Mouse (Mus musculus): ENCODE measurements around the gene Rps19bp1.

The Rps19bp1 gene

DNA sequence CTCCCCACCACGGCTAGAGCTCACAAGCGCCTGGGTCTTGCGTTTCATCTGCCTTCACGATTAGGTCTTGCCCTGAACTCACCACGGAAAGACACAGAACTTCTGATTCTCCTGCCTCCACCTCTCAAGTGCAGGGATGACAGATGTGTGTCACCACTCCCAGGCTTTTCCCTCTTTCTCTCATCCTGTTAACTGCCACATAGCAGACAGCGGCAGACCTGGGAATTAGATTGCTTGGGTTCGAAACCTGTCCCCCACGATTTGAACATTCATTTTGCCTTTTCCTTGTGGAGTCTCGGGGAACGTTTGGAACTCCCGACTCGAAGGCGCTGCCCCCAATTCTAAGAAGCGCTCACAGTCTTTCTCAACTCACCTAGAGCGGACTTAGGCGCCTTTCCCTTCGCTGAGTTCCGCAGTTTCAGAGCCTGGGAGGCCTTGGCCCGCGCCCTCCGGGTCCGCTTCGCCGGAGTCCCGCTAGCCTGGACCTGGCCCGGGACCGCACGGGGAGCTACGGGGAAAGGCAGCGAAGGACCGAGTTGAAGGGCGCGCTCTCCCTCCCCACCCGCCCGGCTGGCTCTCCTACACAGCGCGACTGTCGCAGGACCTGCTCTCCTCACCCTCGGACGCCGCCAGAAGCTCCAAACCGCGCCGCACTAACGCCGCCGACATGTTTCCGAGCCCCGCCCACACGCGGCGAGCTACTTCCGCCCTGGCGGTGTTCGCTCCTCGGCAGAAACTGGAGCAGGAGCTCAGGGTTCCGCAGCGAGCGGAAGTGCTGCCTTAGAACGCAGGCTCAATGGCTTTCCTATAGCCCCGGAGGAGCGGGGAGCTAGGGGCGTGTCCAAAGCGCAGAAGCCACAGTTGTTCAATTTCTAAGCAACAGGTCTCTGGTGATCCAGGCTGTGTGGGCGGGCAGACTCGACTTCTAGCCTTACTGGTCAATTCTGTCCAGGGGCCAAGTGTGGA is at the start of gene Rps19bp1:
Gene Rps19bp1 (minus strand): TSS at position 706 of the 966 bp plus-strand sequence.
- peak; percentile 83 to 89 for DNase-seq (ENCODE audit: low spot score in 2 of 2)

DNA sequence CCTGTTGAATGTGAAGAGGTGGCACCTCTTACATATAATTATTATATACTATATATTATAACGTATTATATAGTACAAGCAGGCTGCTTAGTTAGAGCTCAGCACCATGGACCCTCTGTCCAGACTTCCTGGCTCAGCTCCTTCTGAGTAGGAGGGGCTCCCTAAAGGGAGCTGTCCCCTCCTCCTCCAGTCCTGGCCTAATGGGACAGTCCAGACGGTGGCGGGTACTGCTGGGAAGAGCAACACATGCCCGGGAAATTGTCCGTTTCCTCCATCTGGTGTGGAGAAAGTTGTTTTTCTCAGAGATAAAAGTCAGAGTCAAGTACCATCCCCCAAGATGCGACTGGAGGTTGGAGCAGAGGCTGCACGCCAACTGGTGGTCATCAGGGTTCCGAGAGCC is 42.0 kb upstream of the Rps19bp1 start:
- no peak for DNase-seq (ENCODE audit: low spot score in 2 of 2)

DNA sequence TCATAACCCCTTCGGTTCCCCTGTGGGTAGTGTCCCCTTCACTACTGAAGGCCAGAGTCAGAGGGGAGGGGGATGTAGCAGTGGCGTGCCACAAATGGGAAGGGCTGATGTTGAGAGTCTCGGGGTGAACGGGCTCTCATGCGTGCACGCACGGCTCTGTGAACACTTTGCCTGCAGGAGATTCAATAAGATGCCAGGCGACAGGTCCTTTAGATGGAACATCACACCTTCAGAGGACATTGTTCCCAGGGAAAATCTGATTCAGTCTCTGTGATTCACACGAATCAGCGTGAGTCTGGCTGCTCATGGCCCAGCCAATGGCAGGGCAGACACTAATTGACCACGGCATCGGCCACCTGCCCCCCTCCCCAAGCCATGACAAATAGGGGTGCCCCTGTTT is 40.1 kb upstream of the Rps19bp1 start:
- DNase-seq (ENCODE audit: low spot score in 2 of 2), result no peak

DNA sequence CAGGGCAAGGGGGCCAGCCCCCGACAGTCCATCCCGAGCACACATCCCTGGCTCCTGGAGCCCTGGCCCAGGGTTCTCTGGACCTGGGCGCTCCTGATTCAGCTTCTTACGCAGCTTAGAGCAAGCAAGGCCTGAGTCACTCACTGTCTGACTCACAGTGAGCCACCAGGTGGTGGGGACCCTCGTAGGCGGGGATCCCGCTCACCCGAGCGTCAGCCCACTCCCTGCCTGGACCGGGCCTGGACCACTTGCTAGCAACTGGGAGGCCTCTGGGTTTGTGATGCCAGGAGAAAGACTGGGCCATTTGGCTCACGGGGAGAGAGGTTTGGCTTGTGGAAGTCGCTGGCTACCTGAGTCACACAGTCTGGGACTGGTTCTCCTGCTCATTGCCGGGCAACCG is 39.7 kb upstream of the Rps19bp1 start:
- DNase-seq (ENCODE audit: low spot score in 2 of 2), result no peak

DNA sequence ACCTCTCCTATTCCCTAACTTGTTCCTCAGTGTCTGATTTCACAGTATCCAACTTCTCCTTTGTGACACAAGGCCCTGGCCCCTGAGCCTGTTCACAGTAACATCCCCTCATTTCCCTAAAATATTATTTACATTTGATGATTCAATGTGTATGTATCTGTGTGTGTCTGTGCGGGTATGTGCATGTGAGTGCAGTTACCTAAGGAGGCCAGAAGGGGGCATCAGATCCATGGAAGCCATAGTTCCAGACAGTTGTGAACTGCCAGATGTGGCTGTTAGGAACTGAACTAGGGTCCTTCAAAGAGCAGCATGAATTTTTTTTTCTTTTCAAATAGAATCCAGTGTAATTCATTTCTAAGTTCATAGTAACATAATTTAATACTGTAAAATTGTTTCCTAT is 33.0 kb upstream of the Rps19bp1 start:
- no peak for DNase-seq (ENCODE audit: low spot score in 2 of 2)

DNA sequence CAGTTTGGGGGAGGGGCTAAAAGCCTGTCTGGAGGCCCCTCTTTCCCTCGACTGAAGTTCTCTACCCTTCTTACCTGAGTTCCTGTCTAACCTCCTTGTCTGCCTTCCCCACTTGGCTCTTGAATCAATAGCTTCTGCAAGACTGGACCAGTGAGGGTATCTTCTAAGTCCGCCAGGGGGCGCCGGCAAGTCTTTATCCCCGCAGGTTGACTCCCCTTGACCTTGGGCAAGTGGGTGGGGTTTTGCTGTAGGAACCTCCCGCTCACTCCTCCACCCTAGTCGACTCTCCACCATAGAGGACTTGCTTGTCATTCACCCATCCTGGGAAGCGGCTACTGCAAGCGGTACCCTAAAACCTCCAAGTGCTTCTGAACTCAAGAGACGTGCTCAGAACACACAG is 25.3 kb upstream of the Rps19bp1 start:
- DNase-seq (ENCODE audit: low spot score in 2 of 2), result peak; percentile 73 to 87

DNA sequence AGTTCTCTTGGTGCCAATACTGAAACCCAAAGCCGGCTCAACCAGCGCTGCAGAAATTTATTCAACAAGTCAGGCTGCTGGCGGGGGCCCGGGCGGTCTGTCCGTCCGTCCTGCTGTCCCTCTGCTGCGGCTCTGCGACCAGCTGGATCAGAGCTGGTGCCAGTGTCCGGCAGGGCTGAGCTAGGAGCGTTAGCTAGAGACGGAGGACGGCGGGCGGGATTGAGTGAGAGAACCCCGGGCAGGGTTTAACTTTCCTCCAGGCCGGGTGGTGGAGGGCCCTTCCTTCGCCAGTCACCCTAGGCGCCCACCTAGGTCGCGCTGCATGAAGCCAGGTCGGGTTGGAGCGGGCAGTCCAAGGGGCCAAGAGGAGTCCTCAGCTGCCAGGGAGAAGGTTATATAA is 23.9 kb upstream of the Rps19bp1 start:
- DNase-seq (ENCODE audit: low spot score in 2 of 2), result no peak

DNA sequence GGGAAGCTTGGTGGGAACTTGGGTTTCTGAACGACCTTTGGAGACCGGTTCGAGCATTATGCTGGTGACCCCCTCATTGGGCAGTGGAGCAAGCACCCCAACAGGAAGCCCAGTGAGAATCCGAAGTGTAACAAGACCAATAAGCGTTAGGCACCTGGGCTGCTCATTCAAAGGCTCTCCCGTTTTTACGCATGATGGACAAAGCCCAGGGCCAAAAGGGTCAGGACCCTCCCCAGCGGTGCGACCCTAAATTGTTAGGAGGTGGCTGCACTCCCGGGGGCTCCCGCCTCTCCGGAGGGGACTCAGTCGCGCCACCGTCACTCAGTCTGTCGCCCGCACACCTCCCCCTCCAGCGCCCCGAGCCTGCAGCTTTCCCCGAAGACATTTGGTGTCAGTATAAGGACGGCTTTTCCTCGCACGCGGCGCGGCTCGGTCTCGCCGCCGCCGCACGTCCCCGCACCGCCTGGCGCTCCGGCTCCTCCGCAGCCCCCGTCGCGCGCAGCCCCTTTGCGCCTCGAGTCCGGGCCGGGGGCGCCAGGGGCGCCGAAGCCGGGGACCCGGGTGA is 22.8 kb upstream of the Rps19bp1 start, which contains the start of gene Cacna1i:
Gene Cacna1i (plus strand): TSS at position 388 of the 565 bp plus-strand sequence.
- DNase-seq (ENCODE audit: low spot score in 2 of 2), result no peak

DNA sequence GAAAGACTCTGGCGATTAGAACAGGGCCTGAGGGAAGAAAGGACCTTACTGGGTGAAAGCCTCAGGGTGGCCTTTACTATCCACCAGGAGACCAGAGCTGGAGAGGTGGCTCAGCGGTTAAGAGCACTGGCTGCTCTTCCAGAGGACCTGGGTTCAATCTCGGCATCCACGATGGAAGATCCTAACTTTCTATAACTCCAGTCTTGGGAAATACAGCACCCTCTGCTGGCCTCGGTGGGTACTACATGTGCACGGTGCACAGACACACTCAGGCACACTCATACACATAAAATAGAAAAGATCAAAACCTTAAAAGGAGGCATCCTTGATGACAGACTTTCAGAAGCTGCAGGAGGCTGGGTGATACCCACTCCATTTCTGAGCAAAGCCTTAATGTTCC is 16.5 kb upstream of the Rps19bp1 start:
- DNase-seq (ENCODE audit: low spot score in 2 of 2), result peak in 1 of 2 experiments; percentile 51

DNA sequence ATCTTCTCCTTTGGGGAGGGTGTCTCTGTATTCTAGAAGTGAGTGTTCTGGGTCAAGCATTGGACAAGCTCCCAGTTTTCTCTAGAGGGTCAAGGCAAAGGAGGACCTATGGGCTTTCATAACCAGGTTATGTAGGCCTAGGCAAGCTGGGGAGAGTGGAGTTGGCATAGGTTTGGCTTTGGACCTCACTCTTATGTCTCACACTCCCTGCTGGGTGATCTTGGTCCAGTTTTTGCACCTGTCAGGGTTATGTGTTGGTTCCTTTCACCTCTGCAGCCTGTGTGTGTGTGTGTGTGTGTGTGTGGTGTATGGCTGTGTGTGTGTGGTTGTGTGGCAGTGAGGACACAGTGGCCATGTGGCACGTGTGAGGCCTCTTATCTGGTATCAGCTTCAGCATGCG is 14.9 kb upstream of the Rps19bp1 start:
- no peak for DNase-seq (ENCODE audit: low spot score in 2 of 2)

DNA sequence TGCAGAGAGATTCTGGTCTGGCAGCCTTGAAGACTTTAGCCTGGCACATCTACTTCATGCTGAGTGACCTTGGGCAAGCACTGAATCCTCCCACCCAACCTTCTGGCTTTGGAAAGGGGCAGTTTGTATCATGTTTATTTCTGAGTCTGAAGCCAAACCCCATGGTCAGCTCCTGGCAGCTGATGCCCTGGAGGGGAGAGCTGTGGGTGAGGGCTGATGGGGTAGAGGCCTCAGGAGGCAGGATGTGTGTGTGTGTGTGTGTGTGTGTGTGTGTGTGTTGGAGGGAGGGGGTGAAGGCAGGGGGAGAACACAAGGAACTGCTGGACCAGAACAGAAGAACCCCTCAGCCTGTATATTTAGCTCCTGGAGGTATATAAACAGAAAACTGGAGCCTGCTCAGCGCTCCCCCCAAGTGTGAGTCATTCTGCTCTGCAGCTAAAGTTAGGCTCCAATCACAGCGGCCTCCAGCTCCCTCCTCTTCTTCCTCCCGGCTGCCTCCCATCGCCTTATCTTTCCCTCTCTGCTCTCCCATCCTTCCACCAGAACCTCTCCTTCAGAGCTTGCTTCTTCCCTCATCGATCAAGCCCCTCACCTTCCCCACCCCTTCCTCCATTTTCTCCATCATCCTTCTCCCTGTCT is 14.1 kb upstream of the Rps19bp1 start:
- DNase-seq (ENCODE audit: low spot score in 2 of 2), result no peak

DNA sequence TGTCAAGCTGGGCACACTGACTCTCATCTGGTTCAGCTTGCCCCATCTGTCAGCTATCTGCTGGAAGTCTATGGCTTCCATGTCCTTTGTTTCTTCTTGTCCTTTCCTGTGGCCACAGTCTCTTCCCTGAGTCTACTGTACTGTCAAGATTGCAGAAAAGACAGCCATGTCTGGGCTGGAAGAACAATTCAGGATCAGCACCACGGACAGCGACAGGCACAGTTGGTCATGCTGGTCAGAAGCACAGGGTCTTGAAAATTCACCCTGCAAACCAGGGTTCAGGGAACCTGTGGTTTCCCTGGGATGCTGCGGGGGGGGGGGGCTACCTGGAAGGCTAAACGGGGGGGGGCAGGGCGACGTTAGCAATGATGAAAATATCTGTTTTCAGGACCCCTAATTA is 13.5 kb upstream of the Rps19bp1 start:
- peak in 1 of 2 experiments; percentile 67 for DNase-seq (ENCODE audit: low spot score in 2 of 2)

DNA sequence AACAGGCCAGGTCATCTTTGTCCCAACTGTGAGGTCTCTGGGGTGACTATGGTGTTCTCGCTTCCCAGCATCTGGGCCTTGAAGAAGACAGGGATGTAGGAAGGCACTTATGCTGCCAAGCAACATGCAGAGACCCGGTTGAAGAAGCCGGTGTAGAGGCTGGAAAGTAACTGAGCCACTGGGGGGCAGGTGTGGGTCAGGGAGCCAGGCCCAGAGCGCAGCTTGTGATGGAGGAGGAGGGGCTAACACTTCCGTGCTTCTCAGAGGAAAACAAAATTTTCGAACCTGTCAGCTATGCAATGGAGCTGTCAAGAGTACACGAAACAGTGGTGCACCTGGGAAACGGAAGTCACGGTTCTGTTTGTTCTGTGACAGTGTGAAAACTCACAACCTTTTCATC is 13.0 kb upstream of the Rps19bp1 start:
- DNase-seq (ENCODE audit: low spot score in 2 of 2), result no peak

DNA sequence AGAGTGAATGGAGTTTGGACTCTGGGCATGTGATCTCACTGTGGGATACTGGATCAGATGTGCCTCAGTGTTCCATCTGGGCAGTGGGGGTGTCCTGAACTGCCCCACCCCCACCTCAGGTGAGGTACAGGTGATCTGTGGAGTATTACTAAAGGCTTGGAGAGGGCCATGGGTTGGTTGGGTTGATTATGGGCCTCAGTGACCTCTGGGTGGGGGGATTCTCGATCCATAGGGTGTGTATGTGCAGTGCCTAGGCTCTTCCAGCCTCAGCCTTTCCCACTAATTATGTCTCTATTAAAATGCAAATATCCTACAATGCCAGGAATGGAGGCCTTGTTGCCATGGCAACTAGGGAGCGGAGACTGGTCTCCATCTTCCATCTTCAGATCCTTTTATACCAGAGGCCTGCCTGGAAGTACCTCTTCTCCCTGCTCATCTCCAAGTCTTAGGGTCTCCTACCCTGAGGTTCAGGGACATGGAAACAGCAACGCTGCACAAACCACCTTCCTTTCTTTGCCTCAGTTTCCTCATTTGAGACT is 7.8 kb upstream of the Rps19bp1 start:
- DNase-seq (ENCODE audit: low spot score in 2 of 2), result no peak

DNA sequence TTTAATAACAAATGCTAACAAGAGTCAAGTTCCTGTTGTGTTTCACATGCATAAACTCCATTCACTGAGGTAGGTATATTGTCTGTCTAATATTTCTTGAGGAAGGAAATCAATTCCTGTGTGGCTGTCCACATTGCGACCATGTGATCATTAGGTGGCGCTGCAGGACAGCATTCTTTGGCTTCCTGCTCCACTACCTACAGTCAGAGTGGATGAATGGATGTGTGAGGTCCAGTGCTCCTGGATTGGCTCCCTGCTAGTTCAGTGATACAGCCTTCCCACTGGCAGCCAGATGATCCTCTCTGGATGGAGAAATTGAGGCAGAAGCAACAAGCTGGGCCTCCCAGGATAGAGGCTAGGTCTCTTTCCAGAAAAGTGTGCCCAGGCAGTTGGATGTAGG is 2.2 kb upstream of the Rps19bp1 start:
- DNase-seq (ENCODE audit: low spot score in 2 of 2), result peak; percentile 28 to 68

DNA sequence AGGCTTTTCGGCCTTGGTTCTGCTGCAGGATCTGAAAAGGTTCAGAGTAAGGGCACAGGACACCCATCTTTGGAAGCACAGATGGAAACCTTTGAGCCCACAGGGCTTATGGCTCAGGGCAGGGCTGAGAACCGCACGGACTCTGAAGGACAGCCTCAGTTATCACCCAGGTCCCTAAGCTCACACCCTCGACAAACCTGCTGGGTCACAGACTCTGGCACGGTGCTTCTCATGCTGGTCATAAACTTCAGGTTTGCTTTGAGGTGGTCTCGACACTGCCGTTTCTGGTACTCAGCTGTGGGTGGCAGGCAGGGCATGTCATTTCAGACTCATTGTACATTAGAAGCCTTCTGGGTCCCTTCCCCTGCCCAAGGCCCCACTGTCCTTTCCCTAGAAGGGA is 3.0 kb downstream of the Rps19bp1 start:
- no peak for DNase-seq (ENCODE audit: low spot score in 2 of 2)

DNA sequence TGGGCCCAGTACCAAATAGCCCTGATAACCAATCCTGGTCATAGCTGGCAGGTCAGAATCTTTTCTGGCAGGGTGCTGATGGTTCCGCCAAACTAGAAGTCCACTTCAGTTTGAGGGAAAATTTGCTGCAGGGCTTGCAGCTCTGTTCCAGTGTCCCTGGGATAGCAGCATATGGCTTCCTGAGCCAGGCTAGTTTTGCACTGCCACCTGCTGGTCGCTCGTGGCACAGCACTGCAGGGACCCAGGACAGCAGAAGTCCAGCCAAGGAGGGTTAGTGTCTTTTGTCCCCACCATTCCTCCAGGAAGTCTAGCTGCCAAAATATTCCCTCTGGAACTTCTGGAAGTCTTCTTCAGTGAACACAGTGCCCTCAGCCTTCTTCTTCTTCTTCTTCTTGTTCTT is 3.4 kb downstream of the Rps19bp1 start:
- DNase-seq (ENCODE audit: low spot score in 2 of 2), result peak; percentile 52 to 80

DNA sequence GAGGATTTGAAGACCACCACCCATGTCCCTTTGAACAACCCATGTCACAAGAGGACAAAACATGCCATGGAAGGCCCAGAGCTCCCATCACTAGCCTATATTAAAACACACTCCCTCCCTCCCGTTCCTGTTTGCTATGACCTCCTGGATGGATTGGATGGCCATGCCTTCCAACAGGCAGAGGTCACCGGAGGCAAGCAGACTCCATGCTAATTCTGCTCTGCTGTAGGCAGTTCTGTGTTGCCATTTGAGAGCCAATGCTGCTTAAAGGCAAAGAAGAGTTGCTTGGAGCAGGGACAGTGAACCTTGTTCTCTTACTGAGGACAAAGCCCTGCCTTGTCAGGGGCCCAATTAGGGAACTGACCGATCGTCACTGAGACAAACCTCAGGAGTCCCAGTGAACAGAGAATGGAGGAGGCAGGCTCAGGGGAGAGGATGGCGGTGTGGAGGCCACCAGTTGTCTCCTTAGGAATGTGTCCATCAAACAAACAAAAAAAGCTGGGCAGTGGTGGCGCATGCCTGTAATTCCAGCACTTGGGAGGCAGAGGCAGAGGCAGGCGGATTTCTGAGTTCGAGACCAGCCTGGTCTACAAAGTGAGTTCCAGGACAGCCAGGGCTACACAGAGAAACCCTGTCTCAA is 4.6 kb downstream of the Rps19bp1 start:
- no peak for DNase-seq (ENCODE audit: low spot score in 2 of 2)

DNA sequence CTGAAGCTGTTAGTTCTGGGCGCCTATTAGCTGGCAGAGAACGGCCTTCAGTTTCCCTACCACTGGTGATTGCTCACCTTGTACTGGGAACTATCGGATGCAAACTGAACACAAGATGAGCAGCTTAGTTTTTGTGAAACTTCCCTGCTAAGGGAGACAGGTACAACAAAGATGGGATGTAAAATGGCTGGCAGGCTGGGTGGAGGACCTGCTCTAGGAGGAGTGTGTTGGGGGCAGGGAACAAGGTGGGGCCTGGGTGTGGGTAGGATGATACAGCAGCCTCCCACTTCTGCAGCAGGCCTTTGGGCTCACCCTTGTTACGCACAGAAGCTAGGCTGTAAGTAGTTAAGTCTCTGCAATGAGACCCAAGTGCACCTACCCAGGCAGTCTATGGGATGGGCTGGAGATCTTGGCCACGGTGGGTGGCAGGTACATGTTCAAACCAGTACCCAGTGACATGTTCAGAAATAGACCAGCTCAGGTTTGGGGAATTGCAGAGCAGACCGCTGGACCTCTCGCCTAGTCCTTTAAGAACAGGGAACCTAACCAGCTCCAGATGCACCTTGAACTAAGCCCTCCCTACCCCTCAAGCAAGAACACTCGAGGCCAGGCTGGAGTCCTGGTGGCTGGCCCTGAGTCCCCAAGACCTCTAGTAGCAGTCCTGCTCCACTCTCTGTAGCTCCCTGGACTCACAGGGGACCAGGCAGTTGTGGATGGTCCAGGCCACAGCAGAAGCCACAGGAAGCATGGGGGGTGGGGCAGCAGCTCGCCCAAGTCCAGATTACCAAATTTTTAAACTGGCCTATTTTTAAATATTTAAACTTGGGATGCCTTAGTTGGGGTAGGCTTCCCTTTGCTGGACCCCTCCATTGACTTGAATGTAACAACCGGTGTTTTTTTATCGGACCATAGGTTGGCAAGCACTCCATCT is 5.6 kb downstream of the Rps19bp1 start:
- DNase-seq (ENCODE audit: low spot score in 2 of 2), result no peak

DNA sequence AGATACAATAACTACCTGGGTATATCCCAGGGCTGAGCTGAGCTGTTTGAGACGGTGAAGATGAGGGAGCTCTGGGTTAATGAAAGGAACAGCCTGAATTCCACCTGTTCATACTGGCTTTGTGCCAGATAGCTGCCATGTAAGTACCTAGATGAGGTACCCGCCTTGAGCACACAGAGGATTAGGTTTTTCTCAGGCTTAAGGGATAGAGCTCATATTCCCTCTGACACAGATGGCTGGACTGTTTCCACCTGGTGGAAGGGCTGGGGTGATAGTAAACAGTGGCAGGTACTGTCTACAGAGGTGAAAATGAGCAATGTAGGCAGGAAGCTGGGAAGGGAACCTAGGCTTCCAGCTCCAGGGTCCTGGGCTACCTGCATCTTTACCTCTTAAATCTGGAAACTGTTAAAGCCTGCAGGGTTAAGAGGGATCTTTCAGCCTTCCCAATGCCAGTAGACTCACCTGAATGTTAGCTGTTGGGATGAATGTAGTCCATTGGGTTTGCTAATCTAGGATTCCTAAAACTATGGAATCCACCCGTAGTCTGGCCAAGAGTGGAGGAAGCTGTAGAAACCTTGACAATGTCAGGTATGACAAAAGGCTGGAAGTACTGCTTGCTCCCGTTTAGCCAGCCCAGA is 6.4 kb downstream of the Rps19bp1 start:
- no peak for DNase-seq (ENCODE audit: low spot score in 2 of 2)
